Mouse (Mus musculus) liver, embryonic 11.5 days (tissue): Measurements from ENCODE around the gene Gm21170. TPM values are rescaled to one million over a fixed set of nuclear protein-coding genes. Genes with fewer than 3 reads are reported as not detected.
"Not testable (repeated sequence)": the region's sequence is repeated elsewhere in the genome, so short reads cannot be mapped to it uniquely, and the experiment has no call there.

Experiments used
- ATAC-seq: fragments of 200-750 bp; cut with Nextera tagmentation; replicated peaks from 2 replicates; pipeline ENCODE4 v1.8.0; 2017; ENCODE audit warnings: moderate number of reproducible peaks, mild to moderate bottlenecking, moderate TSS enrichment, moderate library complexity; ENCODE audit not compliant: low FRiP score
- DNase-seq: peaks from one replicate; pipeline ENCODE4 v3.0.0-alpha.2; 2017; ENCODE audit warnings: low spot score
- H3K27ac ChIP-seq: fragments of 300-500 bp; sonication (generic); 2 replicates; pipeline ENCODE4 v1.5.1; 2014; ENCODE audit warnings: mild to moderate bottlenecking, low read depth, low read length, control low read depth
- H3K27me3 ChIP-seq: fragments of 300-500 bp; sonication (generic); replicated peaks from 2 replicates; pipeline ENCODE4 v1.6.1; 2014; ENCODE audit warnings: low read length, mixed read lengths; ENCODE audit not compliant: control insufficient read depth, insufficient read depth
- H3K36me3 ChIP-seq: fragments of 300-500 bp; sonication (generic); 2 replicates; pipeline ENCODE4 v1.6.1; 2014; ENCODE audit warnings: mild to moderate bottlenecking, low read length, moderate library complexity, mixed read lengths; ENCODE audit not compliant: control insufficient read depth, insufficient read depth
- H3K4me1 ChIP-seq: fragments of 300-500 bp; sonication (generic); replicated peaks from 2 replicates; pipeline ENCODE4 v1.6.1; 2014; ENCODE audit warnings: low read length, mixed read lengths; ENCODE audit not compliant: control insufficient read depth, insufficient read depth
- H3K4me2 ChIP-seq: fragments of 300-500 bp; sonication (generic); 2 replicates; pipeline ENCODE4 v1.6.1; 2014; ENCODE audit warnings: mild to moderate bottlenecking, control low read depth, moderate library complexity
- H3K4me3 ChIP-seq: fragments of 300-500 bp; sonication (generic); 2 replicates; pipeline ENCODE4 v1.5.1; 2014; ENCODE audit warnings: low read depth, low read length, control low read depth
- H3K9ac ChIP-seq: fragments of 300-500 bp; sonication (generic); 2 replicates; pipeline ENCODE4 v1.6.1; 2014; ENCODE audit warnings: low read depth, low read length, control low read depth
- H3K9me3 ChIP-seq: fragments of 300-500 bp; sonication (generic); 2 replicates; pipeline ENCODE4 v1.6.1; 2016; ENCODE audit warnings: low read length, inconsistent platforms, mixed read lengths; ENCODE audit not compliant: control insufficient read depth
- WGBS: fragments of 180-500 bp; shearing (Covaris S2); extraction: QIAGEN DNeasy Blood & Tissue Kit; methylation state at CpG from one replicate; pipeline ENCODE4 v1.1.7; 2014; 5-methylcytosine and 5-hydroxymethylcytosine counted together
- polyA plus RNA-seq: library from polyadenylated mRNA; unstranded; fragments of >200 nt; fragmentation: Nextera tagmentation; extraction: Ambion mirVana; gene quantifications from 2 replicates; pipeline ENCODE4 v1.2.1, GENCODE M21; 2014

Gene Gm21170
- polyA plus RNA-seq, result not detected in 2 replicates

GRCm38 (mm10) chrY:47690998-47691397 is at the start of gene Gm21170:
TSS of gene Gm21170 (minus strand) at chrY:47691098.
- not testable (repeated sequence) for H3K27ac ChIP-seq, H3K9ac ChIP-seq, H3K36me3 ChIP-seq, ATAC-seq, H3K4me2 ChIP-seq, H3K9me3 ChIP-seq, H3K27me3 ChIP-seq, DNase-seq, H3K4me1 ChIP-seq, H3K4me3 ChIP-seq
- WGBS, result no CpG with 5 or more reads among the region's 2 CpGs

Other genes starting within 250 kb of the Gm21170 start
- not detected in 2 replicates for gene Gm21256, start 240.1 kb downstream of the Gm21170 start, polyA plus RNA-seq